Mouse (Mus musculus) small intestine, adult 10 weeks (tissue): ENCODE data around the gene Khnyn. TPM values are rescaled to one million over a fixed set of nuclear protein-coding genes. Genes with fewer than 3 reads are reported as not detected.

Experiments
- polyA plus RNA-seq: library from polyadenylated mRNA; stranded (reverse); fragments of 350-450 nt; fragmentation: Illumina TruSeq; extraction: RNeasy Lipid Tissue Mini Kit (QIAGEN cat#74804); gene quantifications from one replicate; pipeline ENCODE4 v1.2.3, GENCODE M21; 2014; ENCODE audit warnings: low replicate concordance

The Khnyn gene
- polyA plus RNA-seq, result 37.8 TPM

GRCm38 (mm10) chr14:55884713-55885113 is at the start of gene Khnyn:
Gene Khnyn (plus strand): TSS chr14:55884947.

GRCm38 (mm10) chr14:55853621-55854285 is 31.0 kb upstream of the Khnyn start, which contains the start of gene Nynrin:
Gene Nynrin (plus strand): TSS chr14:55854010.

GRCm38 (mm10) chr14:55884166-55884565 is 581 bp upstream of the Khnyn start, which contains the start of gene Cbln3:
Gene Cbln3 (minus strand): TSS chr14:55884392.

GRCm38 (mm10) chr14:55899701-55900413 is 15.1 kb downstream of the Khnyn start, which contains the start of gene Sdr39u1:
Gene Sdr39u1 (minus strand): TSS chr14:55900293.

GRCm38 (mm10) chr14:55944575-55944974 is 59.8 kb downstream of the Khnyn start, which contains the start of gene Cma1:
Gene Cma1 (minus strand): TSS chr14:55944675.

Other genes with a start within 250 kb of the Khnyn start
- gene Ipo4, start 249.0 kb upstream of the Khnyn start, polyA plus RNA-seq, result 1.1 TPM
- gene Gm49378, start 247.1 kb upstream of the Khnyn start, polyA plus RNA-seq, result 0.89 TPM
- gene Tm9sf1, start 241.1 kb upstream of the Khnyn start, polyA plus RNA-seq, result 46.5 TPM
- not detected for gene Tssk4, start 234.8 kb upstream of the Khnyn start, polyA plus RNA-seq
- gene Mdp1, start 224.4 kb upstream of the Khnyn start, polyA plus RNA-seq, result 29.1 TPM
- gene Gmpr2, start 213.0 kb upstream of the Khnyn start, polyA plus RNA-seq, result 19.7 TPM
- 16.8 TPM for gene Nedd8, start 212.8 kb upstream of the Khnyn start, polyA plus RNA-seq
- 15.6 TPM for gene Tinf2, start 203.1 kb upstream of the Khnyn start, polyA plus RNA-seq
- not detected for gene Tgm1, start 171.0 kb upstream of the Khnyn start, polyA plus RNA-seq
- 0.33 TPM for gene Rabggta, start 162.7 kb upstream of the Khnyn start, polyA plus RNA-seq
- 110 TPM for gene Dhrs1, start 139.3 kb upstream of the Khnyn start, polyA plus RNA-seq
- 4.2 TPM for gene Nop9, start 139.3 kb upstream of the Khnyn start, polyA plus RNA-seq
- gene Cideb, start 126.5 kb upstream of the Khnyn start, polyA plus RNA-seq, result 9.8 TPM
- 3.6 TPM for gene Ltb4r2, start 123.5 kb upstream of the Khnyn start, polyA plus RNA-seq
- not detected for gene Ltb4r1, start 119.0 kb upstream of the Khnyn start, polyA plus RNA-seq
- 0.15 TPM for gene Adcy4, start 100.9 kb upstream of the Khnyn start, polyA plus RNA-seq
- gene Ripk3, start 96.1 kb upstream of the Khnyn start, polyA plus RNA-seq, result 1.9 TPM
- 0.52 TPM for gene Nfatc4, start 61.8 kb upstream of the Khnyn start, polyA plus RNA-seq
- gene Nynrin, start 30.9 kb upstream of the Khnyn start, polyA plus RNA-seq, result 0.15 TPM
- 0.15 TPM for gene Cbln3, start 555 bp upstream of the Khnyn start, polyA plus RNA-seq
- gene Sdr39u1, start 15.3 kb downstream of the Khnyn start, polyA plus RNA-seq, result 7.4 TPM
- not detected for gene Cma1, start 59.7 kb downstream of the Khnyn start, polyA plus RNA-seq
- not detected for gene Cma2, start 66.0 kb downstream of the Khnyn start, polyA plus RNA-seq
- 4.8 TPM for gene Mcpt1, start 133.0 kb downstream of the Khnyn start, polyA plus RNA-seq
- not detected for gene Mcpt9, start 145.5 kb downstream of the Khnyn start, polyA plus RNA-seq
- 2.0 TPM for gene Mcpt2, start 157.1 kb downstream of the Khnyn start, polyA plus RNA-seq
- 0.41 TPM for gene Mcpt4, start 177.4 kb downstream of the Khnyn start, polyA plus RNA-seq
- gene Mcpt8, start 200.3 kb downstream of the Khnyn start, polyA plus RNA-seq, result not detected
- gene Ctsg, start 217.6 kb downstream of the Khnyn start, polyA plus RNA-seq, result not detected
- not detected for gene Gzme, start 235.7 kb downstream of the Khnyn start, polyA plus RNA-seq
- not detected for gene Gzmd, start 247.7 kb downstream of the Khnyn start, polyA plus RNA-seq